In genomic region chr7:74545498-74545990, GRCm38 (mm10) we compare ENCODE assay signal across 18 mouse cellular contexts. TPM values are rescaled to one million over a fixed set of nuclear protein-coding genes. Genes with fewer than 3 reads are reported as not detected.
DNase-seq lines count a peak whose midpoint lies in the region; TF ChIP-seq lines count a peak whose summit lies in the region.
"Had no signal": no experiment of that assay in that cellular context is flagged by ENCODE, and none has a peak within 500 bp of the region (broad histone marks: within the 10 kb centered on the region; RNA-seq: fewer than 3 reads in every experiment).

No protein-coding gene starts in this region.

- 58% methylated on average over 6 of the region's 6 CpGs for WGBS in cerebellum, adult 2 months
- WGBS in kidney, adult 2 months = 69% methylated on average over 6 of the region's 6 CpGs

- H3K36me3 ChIP-seq in kidney, adult 2 months (ENCODE audit: control insufficient read depth, insufficient read depth, low read length) = no peaks in the 10 kb centered on the region
- H3K36me3 ChIP-seq: embryonic facial prominence, embryonic 13.5 days; embryonic facial prominence, embryonic 15.5 days; forebrain, embryonic 10.5 days; forebrain, embryonic 12.5 days had no signal

- no peak overlapping the region for H3K4me3 ChIP-seq in cerebellum, adult 2 months (replicated peaks; ENCODE audit: insufficient read depth, low read depth, low read length)
- no peak overlapping the region for H3K4me3 ChIP-seq in kidney, adult 2 months (ENCODE audit: insufficient read depth, low read depth, low read length)
- H3K4me3 ChIP-seq: embryonic facial prominence, embryonic 13.5 days; embryonic facial prominence, embryonic 15.5 days; erythroblast, embryonic 14.5 days; forebrain, embryonic 10.5 days; forebrain, embryonic 12.5 days had no signal

- H3K27me3 ChIP-seq in cerebellum, adult 2 months (ENCODE audit: control insufficient read depth, insufficient read depth, low read length) = no peaks in the 10 kb centered on the region
- no peaks in the 10 kb centered on the region for H3K27me3 ChIP-seq in kidney, adult 2 months (replicated peaks; ENCODE audit: control insufficient read depth, insufficient read depth, low read length)
- H3K27me3 ChIP-seq: embryonic facial prominence, embryonic 13.5 days; embryonic facial prominence, embryonic 15.5 days had no signal

- H3K27ac ChIP-seq in cerebellum, adult 2 months (ENCODE audit: insufficient read depth, low read length) = no peak overlapping the region
- no peak overlapping the region for H3K27ac ChIP-seq in kidney, adult 2 months (ENCODE audit: insufficient read depth, low read depth, low read length)
- H3K27ac ChIP-seq: embryonic facial prominence, embryonic 13.5 days; embryonic facial prominence, embryonic 15.5 days; forebrain, embryonic 10.5 days; forebrain, embryonic 12.5 days had no signal

- no peak for TF ChIP-seq POLR2A in cerebellum, adult 2 months (IDR thresholded peaks at IDR 0.05; ENCODE audit: borderline replicate concordance, insufficient read depth, low read length)
- no peak for TF ChIP-seq POLR2A in kidney, adult 2 months (IDR thresholded peaks at IDR 0.05; ENCODE audit: low read depth, low read length)

- TF ChIP-seq CTCF in cerebellum, adult 2 months (IDR thresholded peaks at IDR 0.05; ENCODE audit: borderline replicate concordance, insufficient read depth, low read depth, low read length) = no peak
- TF ChIP-seq CTCF in kidney, adult 2 months (conservative IDR thresholded peaks at IDR 0.05; ENCODE audit: insufficient read depth, insufficient read length, low read depth, low read length) = no peak

- DNase-seq in cerebellum, adult 9-10 months = peak; percentile 64
- DNase-seq in cerebellum, adult 2 months = no peak
- DNase-seq in kidney, adult 2 months = peak; percentile 59
- DNase-seq in kidney, postnatal 4 days = no peak
- peak; percentile 66 for DNase-seq in brain, adult 2 months (ENCODE audit: low read depth, low spot score)
- DNase-seq in embryo, embryonic 10.5 days (ENCODE audit: low spot score) = no peak
- DNase-seq: adrenal gland, adult 2 months; adrenal gland, postnatal 10 days; adrenal gland, postnatal 25 days; cerebellum, adult 11-12 months; cerebellum, postnatal 10 days; cerebellum, postnatal 25 days; embryo, embryonic 11 days had no signal

- peaks cover 34% of the 10 kb centered on the region for H3K4me1 ChIP-seq in cerebellum, adult 2 months (ENCODE audit: control insufficient read depth, insufficient read depth, low read length)
- peaks cover 14% of the 10 kb centered on the region for H3K4me1 ChIP-seq in kidney, adult 2 months (ENCODE audit: control insufficient read depth, insufficient read depth, low read length)
- H3K4me1 ChIP-seq: embryonic facial prominence, embryonic 13.5 days; embryonic facial prominence, embryonic 15.5 days; forebrain, embryonic 12.5 days had no signal

RNA-seq across cellular contexts. Expression of gene Slco3a1, which starts 9.0 kb away (rescaled TPM):
- polyA plus RNA-seq in cerebellum, adult 2 months (2012; rRNA removed) = 61.3 and 66.6 TPM in 2 replicates
- 44.9 and 58.1 TPM in 2 replicates for polyA plus RNA-seq in kidney, adult 2 months (2012; rRNA removed)

Comparison
In these comparisons a context has a peak if more than half of its experiments do, and no peak if none do; other contexts are left out.
1. DNase-seq: peak in cerebellum, adult 9-10 months (single experiment), kidney, adult 2 months (single experiment) and brain, adult 2 months (single experiment); none in cerebellum, adult 2 months (0 of 2), kidney, postnatal 4 days (0 of 2) and embryo, embryonic 10.5 days (single experiment).